Mouse (Mus musculus) CH12.LX (cell line): ENCODE measurements around the gene Cfap52. TPM values are rescaled to one million over a fixed set of nuclear protein-coding genes. Genes with fewer than 3 reads are reported as not detected.

Source experiments
- DNase-seq: peaks from one replicate; pipeline ENCODE4 v3.0.0-alpha.2; 2013; ENCODE audit errors: extremely low read depth
- H3K27ac ChIP-seq: 2 replicates; pipeline ENCODE4 v1.5.1; 2012; ENCODE audit warnings: low read depth, mild to moderate bottlenecking, control low read depth, moderate library complexity; ENCODE audit not compliant: insufficient read depth
- H3K27me3 ChIP-seq: replicated peaks from 2 replicates; pipeline ENCODE3; 2012; ENCODE audit warnings: inconsistent platforms
- H3K36me3 ChIP-seq, 2 experiments: replicated peaks in 1 of 2; 2 replicates each; pipeline versions ENCODE3 to v1.6.1; 2012; ENCODE audit warnings: inconsistent platforms in 1 of 2, low read length in 1 of 2, mild to moderate bottlenecking in 1 of 2, mixed read lengths in 1 of 2, moderate library complexity in 1 of 2; ENCODE audit not compliant: control insufficient read depth in 1 of 2, insufficient read depth in 1 of 2
- H3K4me1 ChIP-seq, 2 experiments: 2 replicates each; pipeline ENCODE4 v1.6.1; 2012; ENCODE audit warnings: inconsistent platforms in 1 of 2, moderate library complexity in 1 of 2; ENCODE audit not compliant: insufficient read depth in 2 of 2, control insufficient read depth in 1 of 2
- H3K4me2 ChIP-seq: 2 replicates; pipeline ENCODE4 v1.6.1; 2012; ENCODE audit warnings: low read depth, mild to moderate bottlenecking, control low read depth; ENCODE audit not compliant: poor library complexity, insufficient read depth, severe bottlenecking
- H3K4me3 ChIP-seq, 3 experiments: fragments of 150-350 bp in 1 of 3; sonication (generic) in 1 of 3; replicated peaks in 1 of 3; 2 replicates each; pipeline versions ENCODE3 to v1.5.1; 2011 to 2012; ENCODE audit warnings: low read depth in 2 of 3, low read length in 2 of 3, mild to moderate bottlenecking in 2 of 3, moderate library complexity in 2 of 3, control low read depth in 1 of 3, improper control_type of control experiment in 1 of 3, inconsistent platforms in 1 of 3, mixed read lengths in 1 of 3; ENCODE audit not compliant: poor library complexity in 1 of 3
- H3K79me2 ChIP-seq: replicated peaks from 2 replicates; pipeline ENCODE4 v1.6.1; 2012; ENCODE audit warnings: mild to moderate bottlenecking, moderate library complexity; ENCODE audit not compliant: control insufficient read depth, poor library complexity, insufficient read depth, severe bottlenecking; ENCODE audit errors: extremely low read depth
- H3K9ac ChIP-seq: 2 replicates; pipeline ENCODE4 v1.6.1; 2012; ENCODE audit warnings: low read depth, mild to moderate bottlenecking, control low read depth, moderate library complexity; ENCODE audit not compliant: insufficient read depth
- H3K9me3 ChIP-seq: replicated peaks from 2 replicates; pipeline ENCODE3; 2012; ENCODE audit warnings: low read length, inconsistent platforms, mixed read lengths
- BHLHE40 ChIP-seq: IDR thresholded peaks from 2 replicates; pipeline ENCODE4 v1.6.1; 2011; ENCODE audit warnings: mild to moderate bottlenecking, low read depth, low read length, improper control_type of control experiment
- CTCF ChIP-seq, 2 experiments: IDR thresholded peaks in 1 of 2; conservative IDR thresholded peaks in 1 of 2; 2 replicates each; pipeline ENCODE4 v1.5.1; 2011 to 2012; ENCODE audit warnings: low read depth in 2 of 2, low read length in 2 of 2, improper control_type of control experiment in 1 of 2, inconsistent platforms in 1 of 2, mild to moderate bottlenecking in 1 of 2, moderate library complexity in 1 of 2
- E2F4 ChIP-seq: IDR thresholded peaks from 2 replicates; pipeline ENCODE4 v1.6.1; 2011; ENCODE audit warnings: low read depth, low read length, improper control_type of control experiment; ENCODE audit not compliant: insufficient replicate concordance
- ELF1 ChIP-seq: IDR thresholded peaks from 2 replicates; pipeline ENCODE4 v1.6.1; 2014; ENCODE audit warnings: low read depth, mild to moderate bottlenecking, inconsistent platforms, low read length, improper control_type of control experiment
- EP300 ChIP-seq: IDR thresholded peaks from 2 replicates; pipeline ENCODE4 v1.6.1; 2011; ENCODE audit warnings: low read length, improper control_type of control experiment
- ETS1 ChIP-seq: conservative IDR thresholded peaks from 2 replicates; pipeline ENCODE4 v1.6.1; 2012; ENCODE audit warnings: low read depth, mild to moderate bottlenecking, inconsistent platforms, low read length, improper control_type of control experiment, moderate library complexity
- GABPA ChIP-seq: IDR thresholded peaks from 2 replicates; pipeline ENCODE4 v1.6.1; 2012; ENCODE audit warnings: low read depth, low read length, improper control_type of control experiment, inconsistent platforms; ENCODE audit not compliant: insufficient replicate concordance
- JUN ChIP-seq: IDR thresholded peaks from 2 replicates; pipeline ENCODE4 v1.6.1; 2011; ENCODE audit warnings: low read depth, mild to moderate bottlenecking, low read length, improper control_type of control experiment, moderate library complexity; ENCODE audit not compliant: insufficient read depth
- JUND ChIP-seq: conservative IDR thresholded peaks from 2 replicates; pipeline ENCODE4 v1.6.1; 2011; ENCODE audit warnings: low read depth, low read length, improper control_type of control experiment
- KAT2A ChIP-seq: IDR thresholded peaks from 2 replicates; pipeline ENCODE4 v1.6.1; 2012; ENCODE audit warnings: low read length, improper control_type of control experiment, inconsistent platforms; ENCODE audit not compliant: insufficient replicate concordance
- MAZ ChIP-seq: IDR thresholded peaks from 2 replicates; pipeline ENCODE4 v1.6.1; 2012; ENCODE audit warnings: low read depth, mild to moderate bottlenecking, inconsistent platforms, low read length, improper control_type of control experiment, moderate library complexity
- MEF2A ChIP-seq: IDR thresholded peaks from 2 replicates; pipeline ENCODE4 v1.6.1; 2014; ENCODE audit warnings: low read depth, mild to moderate bottlenecking, inconsistent platforms, low read length, improper control_type of control experiment, borderline replicate concordance
- MXI1 ChIP-seq: IDR thresholded peaks from 2 replicates; pipeline ENCODE4 v1.6.1; 2011; ENCODE audit warnings: mild to moderate bottlenecking, low read depth, low read length, improper control_type of control experiment
- NELFE ChIP-seq: IDR thresholded peaks from 2 replicates; pipeline ENCODE4 v1.6.1; 2011; ENCODE audit warnings: low read depth, low read length, improper control_type of control experiment
- NRF1 ChIP-seq: IDR thresholded peaks from 2 replicates; pipeline ENCODE4 v1.6.1; 2014; ENCODE audit warnings: low read depth, mild to moderate bottlenecking, inconsistent platforms, low read length, improper control_type of control experiment, moderate library complexity
- PAX5 ChIP-seq: IDR thresholded peaks from 2 replicates; pipeline ENCODE4 v1.6.1; 2012; ENCODE audit warnings: low read length, inconsistent platforms, mixed read lengths
- POLR2A ChIP-seq: IDR thresholded peaks from 2 replicates; pipeline ENCODE4 v1.6.1; 2011; ENCODE audit warnings: low read depth, mild to moderate bottlenecking, improper control_type of control experiment, low read length
- POLR2AphosphoS2 ChIP-seq: IDR thresholded peaks from 2 replicates; pipeline ENCODE4 v1.6.1; 2011; ENCODE audit warnings: low read depth, low read length, improper control_type of control experiment
- RCOR1 ChIP-seq: conservative IDR thresholded peaks from 2 replicates; pipeline ENCODE4 v1.6.1; 2012; ENCODE audit warnings: low read depth, mild to moderate bottlenecking, inconsistent platforms, low read length, improper control_type of control experiment
- SIN3A ChIP-seq: IDR thresholded peaks from 2 replicates; pipeline ENCODE4 v1.6.1; 2012; ENCODE audit warnings: low read length, improper control_type of control experiment, inconsistent platforms
- TBP ChIP-seq: conservative IDR thresholded peaks from 2 replicates; pipeline ENCODE4 v1.6.1; 2011; ENCODE audit warnings: low read depth, low read length, improper control_type of control experiment
- UBTF ChIP-seq: IDR thresholded peaks from 2 replicates; pipeline ENCODE4 v1.6.1; 2012; ENCODE audit warnings: low read depth, mild to moderate bottlenecking, inconsistent platforms, low read length, improper control_type of control experiment, moderate library complexity
- USF1 ChIP-seq: IDR thresholded peaks from 2 replicates; pipeline ENCODE4 v1.6.1; 2014; ENCODE audit warnings: low read depth, mild to moderate bottlenecking, inconsistent platforms, low read length, improper control_type of control experiment
- USF2 ChIP-seq: conservative IDR thresholded peaks from 2 replicates; pipeline ENCODE4 v1.6.1; 2011; ENCODE audit warnings: low read depth, low read length, improper control_type of control experiment
- ZKSCAN1 ChIP-seq: IDR thresholded peaks from 2 replicates; pipeline ENCODE4 v1.6.1; 2012; ENCODE audit warnings: low read depth, inconsistent platforms, low read length, improper control_type of control experiment, borderline replicate concordance
- ZNF384 ChIP-seq: IDR thresholded peaks from 2 replicates; pipeline ENCODE4 v1.6.1; 2012; ENCODE audit warnings: low read depth, low read length, improper control_type of control experiment, inconsistent platforms
- dilution Hi-C: fragments of 300-500 bp; cut with MboI; formaldehyde crosslinking; loops from 2 replicates; pipeline ENCODE4 v1.14.3; 2020; ENCODE audit warnings: low sequenced_read_pairs; ENCODE audit not compliant: extremely low pct_unique_long_range_greater_than_20kb, extremely low pct_ligation_motif_present
- in situ Hi-C: fragments of 300-500 bp; cut with MboI; formaldehyde crosslinking; loops from 3 replicates; pipeline ENCODE4 v1.14.3; 2019; ENCODE audit warnings: low sequenced_read_pairs, low pct_ligation_motif_present, low pct_unique_long_range_greater_than_20kb, mixed read lengths
- polyA plus RNA-seq: library from polyadenylated mRNA; unstranded; fragments of >175 nt; gene quantifications from 2 replicates; pipeline ENCODE4 v1.2.1, GENCODE M21; 2012; ENCODE audit warnings: low read depth; ENCODE audit not compliant: insufficient read length
- total RNA-seq, 2 experiments: library from RNA; depleted of rRNA; stranded (reverse); fragments of 300-350 nt in 1 of 2; fragments of >200 nt in 1 of 2; gene quantifications; 2 replicates each; pipeline ENCODE4 v1.2.3; 2012 to 2014

Cfap52 gene
- total and polyA plus RNA-seq, 3 experiments: 0.20 TPM; not detected in 2

DNA sequence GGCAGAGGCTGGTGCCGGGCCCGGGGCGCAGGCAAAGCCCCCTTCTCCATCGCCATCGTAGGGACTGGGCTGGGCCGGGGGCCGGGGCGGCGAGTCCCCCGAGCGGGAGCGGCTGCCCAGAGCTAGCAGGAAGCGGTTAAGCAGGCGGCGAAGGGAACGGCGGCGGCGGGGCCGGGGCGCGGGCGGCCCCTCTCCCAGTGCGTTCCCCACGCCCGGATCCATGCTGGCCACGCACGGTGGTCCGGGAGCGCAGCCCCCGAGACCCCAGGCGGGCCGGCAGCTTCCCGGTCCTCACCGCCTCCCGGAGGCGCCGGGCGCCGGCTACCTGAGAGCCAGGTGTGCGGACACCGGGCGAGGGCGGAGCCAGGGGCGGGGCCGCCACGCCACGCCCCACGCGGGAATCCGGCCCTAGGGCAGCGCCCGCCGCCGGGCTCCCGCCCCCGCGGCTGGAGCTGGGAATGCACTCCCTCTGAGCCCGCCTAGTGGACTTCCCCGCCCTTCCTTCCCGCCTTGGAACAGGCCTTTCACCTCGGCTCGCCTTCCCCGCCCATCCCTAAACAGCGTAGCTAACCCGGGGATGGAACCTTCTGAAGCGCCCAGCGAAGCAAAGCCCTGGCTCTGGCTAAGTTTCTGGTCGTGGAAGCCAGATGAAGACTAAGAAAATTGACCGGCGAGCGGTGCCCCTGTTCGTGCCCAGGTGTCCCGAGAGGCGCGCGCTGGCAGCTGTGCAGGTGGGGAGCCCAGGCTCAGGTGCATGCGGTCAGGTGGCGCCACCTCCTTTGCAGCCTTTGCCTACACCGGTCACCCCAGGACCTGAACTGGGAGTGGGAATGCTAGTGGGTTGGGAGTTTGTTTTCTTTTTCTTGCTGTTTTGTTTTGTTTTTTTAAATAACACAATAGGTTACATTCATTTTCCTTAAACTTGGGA lies 43.4 kb downstream of the Cfap52 start, which contains the start of gene Usp43:
Gene Usp43 (minus strand): TSS at position 327 of the 928 bp plus-strand sequence.
- no peak within 1 kb of the TSS for H3K27ac ChIP-seq
- H3K9ac ChIP-seq: no peak within 1 kb of the TSS
- peak within 1 kb of the TSS; percentile 16 to 46 (median 41) for H3K4me3 ChIP-seq
- TF ChIP-seq KAT2A (no peak), EP300 (no peak), RCOR1 (no peak), ZNF384 (no peak), MXI1 (no peak), POLR2AphosphoS2 (no peak), ZKSCAN1 (no peak), MEF2A (no peak), PAX5 (no peak), E2F4 (no peak), USF2 (no peak), USF1 (no peak)
- TF ChIP-seq, all 38 proteins: peak for 0
- Histone ChIP-seq H3K27me3 (peaks cover 53% of the 10 kb centered on the region), H3K79me2 (no peaks in the 10 kb centered on the region), H3K4me2 (peak within 1 kb of the TSS; percentile 96), H3K9me3 (no peaks in the 10 kb centered on the region), H3K36me3 (no peaks in the 10 kb centered on the region), H3K4me1 (peaks cover 3 to 35% of the 10 kb centered on the region in 2 experiments; a peak in 3 of 4 replicates)
- no peak for DNase-seq
- in situ Hi-C loops: no loop called here
- dilution Hi-C loops: no loop called here

DNA sequence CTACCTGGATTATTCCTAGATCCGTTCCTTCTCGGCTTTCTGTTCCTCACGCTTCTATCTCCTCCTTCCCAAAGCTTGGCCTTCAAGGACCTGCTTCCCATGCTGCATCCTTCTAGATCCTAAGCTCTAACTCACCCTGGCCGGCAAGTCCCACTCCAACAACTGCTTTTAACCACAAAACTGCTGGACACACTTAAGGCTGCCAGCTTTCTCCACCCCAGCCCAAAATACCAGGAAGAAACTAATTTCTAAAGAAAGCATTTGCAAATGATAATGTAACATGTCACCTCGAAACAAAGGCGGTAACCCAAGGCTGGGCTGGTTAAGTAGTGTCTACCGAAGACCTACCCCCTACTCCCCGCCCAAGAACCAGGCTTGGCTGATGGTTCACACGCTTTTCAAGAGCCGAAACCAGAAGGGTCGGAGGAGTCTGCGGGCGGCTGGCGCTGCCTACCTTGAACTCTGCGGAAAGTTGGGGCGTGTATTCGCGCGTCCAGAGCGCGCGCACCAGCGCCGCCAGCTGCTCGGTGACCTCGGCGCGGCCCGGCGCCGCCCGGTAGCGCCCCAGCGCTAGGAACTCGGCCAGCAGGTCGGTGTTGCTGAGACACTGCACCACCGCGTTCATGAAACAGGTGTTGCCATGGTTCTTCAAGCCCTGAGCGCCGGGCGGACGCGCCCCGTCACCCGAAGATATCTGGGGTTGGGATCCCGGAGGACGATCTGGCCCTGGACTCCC lies 44.2 kb downstream of the Cfap52 start:
- peak overlapping the region in 2 of 3 experiments; percentile 41 to 46 for H3K4me3 ChIP-seq
- DNase-seq: no peak
- no peaks in the 10 kb centered on the region for H3K9me3 ChIP-seq
- H3K4me1 ChIP-seq: peaks cover 3 to 31% of the 10 kb centered on the region in 2 experiments; a peak in 3 of 4 replicates
- no peaks in the 10 kb centered on the region for H3K79me2 ChIP-seq
- TF ChIP-seq KAT2A (no peak), BHLHE40 (no peak), MXI1 (no peak), ETS1 (no peak), POLR2A (no peak), ELF1 (no peak), USF1 (no peak), JUND (no peak), JUN (no peak), ZKSCAN1 (no peak), SIN3A (no peak), UBTF (peak; percentile 85; the same call in 1 of the 2 replicates), EP300 (no peak), NELFE (no peak), NRF1 (peak; percentile 46; the same call in 1 of the 2 replicates), CTCF (conservative IDR thresholded peaks at IDR 0.05 in 1 of 2, IDR thresholded peaks at IDR 0.05 in 1 of 2; ENCODE audit: low read depth in 2 of 2, low read length in 2 of 2) (peak in 1 of 2 experiments; percentile 34; a peak in 1 of 4 replicates), MAZ (no peak), TBP (no peak), RCOR1 (no peak), E2F4 (no peak), GABPA (no peak), USF2 (no peak)
- dilution Hi-C loops: no loop called here
- H3K4me2 ChIP-seq: peak overlapping the region; percentile 96
- no peaks in the 10 kb centered on the region for H3K36me3 ChIP-seq
- peaks cover 57% of the 10 kb centered on the region for H3K27me3 ChIP-seq
- no peak overlapping the region for H3K9ac ChIP-seq
- H3K27ac ChIP-seq: no peak overlapping the region
- in situ Hi-C loops: no loop called here
